Mouse (Mus musculus): ENCODE measurements around the gene Ccdc71l. TPM values are rescaled to one million over a fixed set of nuclear protein-coding genes. Genes with fewer than 3 reads are reported as not detected.

Ccdc71l gene
- total RNA-seq (2022) = 10 to 100 TPM; 10.0 to 14.3 (median 10.8) TPM

- peak; percentile 79 for DNase-seq
These were observed at the start of gene Ccdc71l for GRCm38 (mm10) chr12:32378528-32379295. TSS of gene Ccdc71l (plus strand) at chr12:32378704.

- DNase-seq = no peak
These were observed 39.4 kb upstream of the Ccdc71l start for GRCm38 (mm10) chr12:32339078-32339477.

GRCm38 (mm10) chr12:32343487-32343886, 35.0 kb upstream of the Ccdc71l start:
- DNase-seq = peak; percentile 10

GRCm38 (mm10) chr12:32346121-32346520, 32.4 kb upstream of the Ccdc71l start:
- DNase-seq = no peak

GRCm38 (mm10) chr12:32348493-32348892, 30.0 kb upstream of the Ccdc71l start:
- DNase-seq = no peak

GRCm38 (mm10) chr12:32351874-32352273, 26.6 kb upstream of the Ccdc71l start:
- no peak for DNase-seq

- DNase-seq = peak; percentile 82
These were observed 807 bp downstream of the Ccdc71l start for GRCm38 (mm10) chr12:32379296-32379725.

GRCm38 (mm10) chr12:32379731-32380130, 1.2 kb downstream of the Ccdc71l start:
- DNase-seq = no peak

- DNase-seq = no peak
These were observed 2.0 kb downstream of the Ccdc71l start for GRCm38 (mm10) chr12:32380457-32380856.

GRCm38 (mm10) chr12:32381011-32381410, 2.5 kb downstream of the Ccdc71l start:
- DNase-seq = no peak

GRCm38 (mm10) chr12:32419537-32419936, 41.0 kb downstream of the Ccdc71l start:
- DNase-seq = no peak

GRCm38 (mm10) chr12:32427832-32428231, 49.3 kb downstream of the Ccdc71l start:
- DNase-seq = no peak

GRCm38 (mm10) chr12:32431004-32431403, 52.5 kb downstream of the Ccdc71l start:
- DNase-seq = no peak

Other genes with a start within 250 kb of the Ccdc71l start
- 1 to 10 TPM; 1.9 to 3.9 (median 3.0) TPM for gene Pik3cg, start 170.0 kb upstream of the Ccdc71l start, total RNA-seq (2022)